Mouse (Mus musculus) myocyte (in vitro differentiated cells): ENCODE results near the gene Esrrg. TPM values are rescaled to one million over a fixed set of nuclear protein-coding genes. Genes with fewer than 3 reads are reported as not detected.

Source experiments
- H3K27me3 ChIP-seq: one replicate; pipeline ENCODE4 v1.6.1; 2011; ENCODE audit not compliant: control insufficient read depth, insufficient read depth, insufficient read length
- H3K36me3 ChIP-seq: one replicate; pipeline ENCODE4 v1.6.1; 2011; ENCODE audit not compliant: control insufficient read depth, insufficient read depth
- H3K4me2 ChIP-seq: one replicate; pipeline ENCODE4 v1.6.1; 2011; ENCODE audit warnings: low read depth, control low read depth
- H3K4me3 ChIP-seq: one replicate; pipeline ENCODE4 v1.5.1; 2011; ENCODE audit warnings: mild to moderate bottlenecking, control low read depth, moderate library complexity
- H3K79me2 ChIP-seq: one replicate; pipeline ENCODE4 v1.6.1; 2011; ENCODE audit not compliant: control insufficient read depth, insufficient read depth
- H3ac ChIP-seq: one replicate; pipeline ENCODE4 v1.6.1; 2011; ENCODE audit not compliant: control insufficient read depth, insufficient read length
- CEBPB ChIP-seq: IDR thresholded peaks from 2 replicates; pipeline ENCODE4 v1.6.1; 2011; ENCODE audit warnings: mild to moderate bottlenecking, moderate library complexity; ENCODE audit not compliant: poor library complexity, insufficient read depth, severe bottlenecking
- E2F4 ChIP-seq: IDR thresholded peaks from one replicate; pipeline ENCODE4 v1.6.1; 2011; ENCODE audit warnings: mild to moderate bottlenecking, control low read depth, moderate library complexity; ENCODE audit not compliant: insufficient read depth
- MAX ChIP-seq: IDR thresholded peaks from one replicate; pipeline ENCODE4 v1.6.1; 2011; ENCODE audit warnings: low read depth, mild to moderate bottlenecking, control low read depth
- MYOD1 ChIP-seq, 3 experiments: IDR thresholded peaks; one replicate each; pipeline ENCODE4 v1.6.1; 2011; ENCODE audit warnings: control low read depth in 2 of 3, low read depth in 2 of 3, mild to moderate bottlenecking in 2 of 3, moderate library complexity in 1 of 3; ENCODE audit not compliant: insufficient read length in 2 of 3, control insufficient read depth in 1 of 3
- MYOG ChIP-seq, 3 experiments: IDR thresholded peaks; one replicate each; pipeline ENCODE4 v1.6.1; 2011; ENCODE audit warnings: control low read depth in 2 of 3, low read depth in 2 of 3, mild to moderate bottlenecking in 2 of 3; ENCODE audit not compliant: insufficient read length in 2 of 3, control insufficient read depth in 1 of 3, insufficient read depth in 1 of 3
- POLR2A ChIP-seq: IDR thresholded peaks from one replicate; pipeline ENCODE4 v1.6.1; 2011; ENCODE audit warnings: low read depth, mild to moderate bottlenecking, control low read depth, moderate library complexity; ENCODE audit not compliant: insufficient read length
- POLR2AphosphoS2 ChIP-seq: IDR thresholded peaks from one replicate; pipeline ENCODE4 v1.6.1; 2011; ENCODE audit warnings: low read depth, control low read depth; ENCODE audit not compliant: insufficient read length
- REST ChIP-seq: IDR thresholded peaks from one replicate; pipeline ENCODE4 v1.6.1; 2011; ENCODE audit warnings: mild to moderate bottlenecking, control low read depth, moderate library complexity; ENCODE audit not compliant: insufficient read depth, insufficient read length
- SRF ChIP-seq: IDR thresholded peaks from one replicate; pipeline ENCODE4 v1.6.1; 2011; ENCODE audit warnings: low read depth; ENCODE audit not compliant: control insufficient read depth, insufficient read length
- TCF12 ChIP-seq: IDR thresholded peaks from one replicate; pipeline ENCODE4 v1.6.1; 2011; ENCODE audit warnings: mild to moderate bottlenecking, control low read depth; ENCODE audit not compliant: poor library complexity, insufficient read depth, severe bottlenecking
- TCF3 ChIP-seq: IDR thresholded peaks from one replicate; pipeline ENCODE4 v1.6.1; 2011; ENCODE audit warnings: low read depth, control low read depth; ENCODE audit not compliant: insufficient read length
- USF1 ChIP-seq: IDR thresholded peaks from one replicate; pipeline ENCODE4 v1.6.1; 2011; ENCODE audit warnings: low read depth, mild to moderate bottlenecking, control low read depth, moderate library complexity
- polyA plus RNA-seq: library from polyadenylated mRNA; unstranded; fragments of >200 nt; fragmentation: generic; extraction: Trizol; gene quantifications from one replicate; pipeline ENCODE4 v1.2.1, GENCODE M21; 2012; ENCODE audit warnings: missing spikeins

Gene Esrrg
- polyA plus RNA-seq, 1 experiment, result 0.20 TPM

DNA sequence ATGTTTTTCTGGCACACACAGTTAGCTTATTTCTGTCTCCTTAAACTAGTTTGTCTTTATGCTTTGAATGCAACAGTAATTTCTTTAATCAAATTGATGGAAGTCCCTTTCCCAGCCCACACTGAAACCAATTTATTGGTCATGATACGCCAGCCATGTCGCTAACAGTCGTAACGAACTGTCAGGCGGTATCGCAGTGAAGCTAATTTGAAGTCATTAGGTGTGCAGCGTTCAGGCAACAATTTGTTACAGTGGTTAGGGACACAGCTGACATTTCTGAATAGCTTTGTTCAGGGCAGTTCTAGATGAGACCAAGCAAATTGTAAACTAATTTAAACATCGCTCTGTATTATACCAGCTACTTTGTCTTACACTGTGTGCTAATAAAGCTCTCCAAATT, 542.5 kb downstream of the Esrrg start:
- no peaks in the 10 kb centered on the region for H3K36me3 ChIP-seq
- TF ChIP-seq MAX, result no peak
- no peak for TF ChIP-seq TCF12
- no peak for TF ChIP-seq REST
- no peak for TF ChIP-seq MYOD1 (IDR thresholded peaks at IDR 0.05; ENCODE audit: control insufficient read depth in 1 of 3, insufficient read length in 2 of 3, low read depth in 2 of 3)
- no peak for TF ChIP-seq USF1
- H3K79me2 ChIP-seq, result no peaks in the 10 kb centered on the region
- no peaks in the 10 kb centered on the region for H3K27me3 ChIP-seq
- H3K4me3 ChIP-seq, result no peak overlapping the region
- H3ac ChIP-seq, result no peak overlapping the region
- no peak overlapping the region for H3K4me2 ChIP-seq

DNA sequence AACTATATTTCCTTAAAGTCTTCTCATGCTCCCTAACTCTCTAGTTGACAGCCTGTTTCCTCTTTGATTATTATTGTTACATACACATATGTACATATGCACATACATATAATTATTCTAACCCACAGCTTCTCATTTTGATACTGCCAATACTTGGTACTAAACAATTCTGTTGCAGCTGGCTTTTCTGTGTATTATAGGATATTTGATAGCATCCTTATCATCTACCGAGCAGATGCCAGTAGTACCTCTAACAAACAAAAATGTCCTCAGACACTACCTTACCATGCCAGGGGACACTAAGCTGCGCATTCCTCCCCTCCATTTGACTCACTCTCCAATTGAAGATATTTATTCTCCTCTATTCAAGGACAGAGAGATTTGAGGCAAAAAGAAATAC, 543.4 kb downstream of the Esrrg start:
- Histone ChIP-seq H3K79me2 (no peaks in the 10 kb centered on the region), H3K4me3 (no peak overlapping the region), H3K27me3 (no peaks in the 10 kb centered on the region), H3K36me3 (no peaks in the 10 kb centered on the region), H3K4me2 (no peak overlapping the region), H3ac (no peak overlapping the region)
- TF ChIP-seq MAX, result no peak
- TF ChIP-seq TCF3, result no peak
- no peak for TF ChIP-seq POLR2AphosphoS2
- TF ChIP-seq E2F4, result no peak
- no peak for TF ChIP-seq TCF12
- no peak for TF ChIP-seq POLR2A
- no peak for TF ChIP-seq MYOG (IDR thresholded peaks at IDR 0.05; ENCODE audit: control insufficient read depth in 1 of 3, insufficient read depth in 1 of 3, insufficient read length in 2 of 3, low read depth in 2 of 3)
- TF ChIP-seq CEBPB, result no peak
- no peak for TF ChIP-seq MYOD1 (IDR thresholded peaks at IDR 0.05; ENCODE audit: control insufficient read depth in 1 of 3, insufficient read length in 2 of 3, low read depth in 2 of 3)
- TF ChIP-seq USF1, result no peak
- TF ChIP-seq SRF, result no peak
- no peak for TF ChIP-seq REST

DNA sequence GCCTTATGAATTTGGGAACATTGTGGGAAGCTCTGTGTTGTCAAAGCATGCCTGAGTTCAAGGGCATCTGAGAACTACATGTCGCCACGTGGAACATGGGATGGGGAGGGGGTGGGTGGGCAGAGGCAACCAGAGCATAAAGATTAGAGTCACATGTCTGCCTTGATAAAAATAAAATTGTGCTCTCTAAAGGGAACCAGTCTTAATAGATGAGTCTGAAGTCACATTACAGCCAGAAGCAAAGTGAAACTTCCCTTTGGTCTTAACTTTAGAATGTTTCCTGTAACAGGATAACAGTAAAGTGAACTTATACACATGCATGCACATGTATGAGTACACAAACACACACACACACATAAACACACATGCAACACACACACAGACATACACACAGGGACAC, 545.1 kb downstream of the Esrrg start:
- no peaks in the 10 kb centered on the region for H3K27me3 ChIP-seq
- no peak overlapping the region for H3ac ChIP-seq
- H3K79me2 ChIP-seq, result no peaks in the 10 kb centered on the region
- H3K4me3 ChIP-seq, result no peak overlapping the region
- no peaks in the 10 kb centered on the region for H3K36me3 ChIP-seq
- no peak for TF ChIP-seq POLR2A
- no peak overlapping the region for H3K4me2 ChIP-seq

DNA sequence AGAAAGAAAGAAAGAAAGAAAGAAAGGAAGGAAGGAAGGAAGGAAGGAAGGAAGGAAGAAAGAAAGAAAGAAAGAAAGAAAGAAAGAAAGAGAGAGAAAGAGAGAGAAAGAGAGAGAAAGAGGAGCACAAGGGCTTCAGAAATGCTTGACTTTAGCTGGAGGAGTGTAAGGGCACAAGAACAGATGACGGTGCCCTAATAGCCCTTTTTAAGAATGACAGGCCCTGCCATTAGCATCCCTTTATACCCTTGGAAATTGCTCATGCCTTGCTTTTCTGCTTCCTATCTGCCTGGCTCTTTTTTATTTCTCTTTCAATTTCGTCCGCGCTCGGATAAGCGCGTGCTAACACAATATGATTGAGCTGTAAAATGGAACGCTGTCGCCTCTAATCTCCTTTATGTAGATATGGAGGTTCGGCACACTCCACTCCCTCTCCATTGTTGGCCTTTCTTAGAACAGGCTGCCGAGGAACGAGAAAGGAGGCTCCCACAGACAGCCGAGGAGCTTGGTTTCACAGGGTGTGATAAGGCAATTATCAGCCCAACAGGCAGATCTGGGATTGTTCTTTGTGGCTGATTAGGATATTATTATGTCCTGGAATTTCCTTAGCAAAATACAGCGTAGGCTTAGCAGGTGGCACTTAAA, 546.0 kb downstream of the Esrrg start:
- H3K36me3 ChIP-seq, result no peaks in the 10 kb centered on the region
- TF ChIP-seq MYOG (IDR thresholded peaks at IDR 0.05; ENCODE audit: control insufficient read depth in 1 of 3, insufficient read depth in 1 of 3, insufficient read length in 2 of 3, low read depth in 2 of 3) (no peak), USF1 (no peak), MYOD1 (IDR thresholded peaks at IDR 0.05; ENCODE audit: control insufficient read depth in 1 of 3, insufficient read length in 2 of 3, low read depth in 2 of 3) (no peak), REST (no peak), TCF3 (no peak), E2F4 (no peak), CEBPB (no peak), SRF (no peak), POLR2A (no peak), TCF12 (no peak)
- H3ac ChIP-seq, result no peak overlapping the region
- no peaks in the 10 kb centered on the region for H3K79me2 ChIP-seq
- no peaks in the 10 kb centered on the region for H3K27me3 ChIP-seq
- H3K4me2 ChIP-seq, result no peak overlapping the region
- H3K4me3 ChIP-seq, result no peak overlapping the region

DNA sequence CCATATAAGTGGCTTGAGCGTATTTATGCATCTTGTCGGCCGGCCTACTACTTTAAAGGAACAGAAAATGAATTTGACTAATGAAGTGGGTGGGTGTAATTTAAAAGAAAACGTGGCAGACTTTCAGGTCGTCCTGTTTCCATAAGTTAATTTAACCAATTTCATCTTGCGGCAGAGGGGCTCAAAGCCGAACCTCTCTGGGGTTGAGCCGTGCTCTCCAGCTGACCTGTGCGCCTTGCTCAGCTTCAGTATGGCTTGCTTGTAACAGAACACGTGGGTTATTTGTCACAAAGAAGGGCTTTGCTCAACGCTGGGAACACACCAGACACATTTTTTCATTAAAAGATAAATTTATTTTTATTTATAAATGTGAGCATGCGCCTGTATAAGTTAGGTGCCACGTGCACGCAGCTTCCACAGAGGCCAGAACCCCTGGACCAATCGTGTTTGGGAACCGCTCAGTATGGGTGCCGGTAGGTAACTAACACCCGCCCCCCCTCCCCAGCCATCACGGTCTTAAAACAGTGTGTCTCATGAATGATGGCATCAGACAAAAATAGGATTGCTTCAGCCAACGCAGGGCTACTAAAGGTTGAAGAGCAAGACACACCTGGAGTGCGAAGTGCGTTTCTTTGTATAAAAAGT, 546.7 kb downstream of the Esrrg start:
- Histone ChIP-seq H3ac (no peak overlapping the region), H3K4me3 (no peak overlapping the region), H3K36me3 (no peaks in the 10 kb centered on the region), H3K27me3 (no peaks in the 10 kb centered on the region), H3K4me2 (no peak overlapping the region), H3K79me2 (no peaks in the 10 kb centered on the region)
- TF ChIP-seq TCF12 (no peak), E2F4 (no peak), REST (no peak), MYOD1 (IDR thresholded peaks at IDR 0.05; ENCODE audit: control insufficient read depth in 1 of 3, insufficient read length in 2 of 3, low read depth in 2 of 3) (no peak), TCF3 (no peak), MYOG (IDR thresholded peaks at IDR 0.05; ENCODE audit: control insufficient read depth in 1 of 3, insufficient read depth in 1 of 3, insufficient read length in 2 of 3, low read depth in 2 of 3) (no peak), USF1 (no peak), MAX (no peak), SRF (no peak), POLR2A (no peak), POLR2AphosphoS2 (no peak), CEBPB (no peak)
